Mouse (Mus musculus) MEL (cell line): ENCODE results near the gene Gk5. TPM values are rescaled to one million over a fixed set of nuclear protein-coding genes. Genes with fewer than 3 reads are reported as not detected.

ENCODE experiments used
- DNase-seq: peaks from one replicate; pipeline ENCODE4 v3.0.0; 2011; ENCODE audit warnings: low read depth, low spot score
- H3K27ac ChIP-seq: 2 replicates; pipeline ENCODE4 v1.5.1; 2012; ENCODE audit warnings: low read depth, mild to moderate bottlenecking, control low read depth, low read length, moderate library complexity; ENCODE audit not compliant: control insufficient read depth
- H3K27me3 ChIP-seq, 2 experiments: fragments of 150-350 bp in 1 of 2; sonication (generic) in 1 of 2; 2 replicates each; pipeline ENCODE4 v1.6.1; 2012; ENCODE audit warnings: low read length in 2 of 2, mild to moderate bottlenecking in 2 of 2, improper control_type of control experiment in 1 of 2, moderate library complexity in 1 of 2; ENCODE audit not compliant: insufficient read depth in 2 of 2, control insufficient read depth in 1 of 2
- H3K36me3 ChIP-seq, 2 experiments: 2 replicates each; pipeline ENCODE4 v1.6.1; 2012 to 2014; ENCODE audit warnings: low read length in 2 of 2, improper control_type of control experiment in 1 of 2, inconsistent platforms in 1 of 2, mild to moderate bottlenecking in 1 of 2; ENCODE audit not compliant: insufficient read depth in 2 of 2, control insufficient read depth in 1 of 2
- H3K4me1 ChIP-seq, 2 experiments: fragments of 150-350 bp in 1 of 2; sonication (generic) in 1 of 2; 2 replicates each; pipeline ENCODE4 v1.6.1; 2012; ENCODE audit warnings: low read length in 2 of 2, improper control_type of control experiment in 1 of 2, mild to moderate bottlenecking in 1 of 2; ENCODE audit not compliant: insufficient read depth in 2 of 2, control insufficient read depth in 1 of 2
- H3K4me3 ChIP-seq, 2 experiments: fragments of 150-350 bp in 1 of 2; sonication (generic) in 1 of 2; 2 replicates each; pipeline ENCODE4 v1.5.1; 2012; ENCODE audit warnings: low read depth in 2 of 2, low read length in 2 of 2, mild to moderate bottlenecking in 2 of 2, moderate library complexity in 2 of 2, control low read depth in 1 of 2, improper control_type of control experiment in 1 of 2; ENCODE audit not compliant: control insufficient read depth in 1 of 2, insufficient read depth in 1 of 2
- H3K79me2 ChIP-seq: 2 replicates; pipeline ENCODE4 v1.6.1; 2012; ENCODE audit warnings: mild to moderate bottlenecking, low read length, moderate library complexity; ENCODE audit not compliant: control insufficient read depth, poor library complexity, insufficient read depth
- H3K9ac ChIP-seq: 2 replicates; pipeline ENCODE4 v1.6.1; 2012; ENCODE audit warnings: low read depth, mild to moderate bottlenecking, control low read depth, low read length, moderate library complexity; ENCODE audit not compliant: control insufficient read depth, poor library complexity, severe bottlenecking
- H3K9me3 ChIP-seq: fragments of 150-350 bp; sonication (generic); replicated peaks from 2 replicates; pipeline ENCODE4 v1.6.1; 2012; ENCODE audit warnings: mild to moderate bottlenecking, low read length, improper control_type of control experiment, moderate library complexity; ENCODE audit not compliant: insufficient read depth
- ELF1 ChIP-seq: IDR thresholded peaks from 2 replicates; pipeline ENCODE4 v1.6.1; 2014; ENCODE audit warnings: low read depth, mild to moderate bottlenecking, inconsistent platforms, low read length, improper control_type of control experiment, moderate library complexity
- ETS1 ChIP-seq: IDR thresholded peaks from 2 replicates; pipeline ENCODE4 v1.6.1; 2012; ENCODE audit warnings: low read depth, mild to moderate bottlenecking, inconsistent platforms, low read length, improper control_type of control experiment, moderate library complexity
- GABPA ChIP-seq: IDR thresholded peaks from 2 replicates; pipeline ENCODE4 v1.6.1; 2012; ENCODE audit warnings: low read depth, mild to moderate bottlenecking, inconsistent platforms, low read length, improper control_type of control experiment, moderate library complexity
- HCFC1 ChIP-seq: IDR thresholded peaks from 2 replicates; pipeline ENCODE4 v1.6.1; 2012; ENCODE audit warnings: low read depth, mild to moderate bottlenecking, inconsistent platforms, low read length, improper control_type of control experiment, moderate library complexity
- MAX ChIP-seq: IDR thresholded peaks from 2 replicates; pipeline ENCODE4 v1.6.1; 2011; ENCODE audit warnings: low read length, improper control_type of control experiment
- MXI1 ChIP-seq: IDR thresholded peaks from 2 replicates; pipeline ENCODE4 v1.6.1; 2011; ENCODE audit warnings: mild to moderate bottlenecking, low read depth, low read length, improper control_type of control experiment
- MYB ChIP-seq: IDR thresholded peaks from 2 replicates; pipeline ENCODE4 v1.6.1; 2011; ENCODE audit warnings: mild to moderate bottlenecking, low read depth, low read length, improper control_type of control experiment
- NRF1 ChIP-seq: IDR thresholded peaks from 2 replicates; pipeline ENCODE4 v1.6.1; 2014; ENCODE audit warnings: low read depth, mild to moderate bottlenecking, inconsistent platforms, low read length, improper control_type of control experiment, moderate library complexity; ENCODE audit not compliant: poor library complexity, insufficient read depth, severe bottlenecking
- POLR2AphosphoS5 ChIP-seq: IDR thresholded peaks from 2 replicates; pipeline ENCODE4 v1.6.1; 2012; ENCODE audit warnings: low read depth, borderline replicate concordance, mild to moderate bottlenecking, inconsistent platforms, low read length, moderate library complexity, mixed read lengths
- RCOR1 ChIP-seq: IDR thresholded peaks from 2 replicates; pipeline ENCODE4 v1.6.1; 2012; ENCODE audit warnings: low read depth, mild to moderate bottlenecking, inconsistent platforms, low read length, improper control_type of control experiment
- SIN3A ChIP-seq: IDR thresholded peaks from 2 replicates; pipeline ENCODE4 v1.6.1; 2012; ENCODE audit warnings: low read length, improper control_type of control experiment, inconsistent platforms
- SMC3 ChIP-seq: IDR thresholded peaks from 2 replicates; pipeline ENCODE4 v1.6.1; 2011; ENCODE audit warnings: low read depth, low read length, improper control_type of control experiment
- TAL1 ChIP-seq: IDR thresholded peaks from 2 replicates; pipeline ENCODE4 v1.6.1; 2012; ENCODE audit warnings: mild to moderate bottlenecking, inconsistent platforms, low read length, moderate library complexity, mixed read lengths
- TCF12 ChIP-seq: IDR thresholded peaks from 2 replicates; pipeline ENCODE4 v1.6.1; 2014; ENCODE audit warnings: low read depth, mild to moderate bottlenecking, inconsistent platforms, low read length, improper control_type of control experiment, moderate library complexity
- UBTF ChIP-seq: IDR thresholded peaks from 2 replicates; pipeline ENCODE4 v1.6.1; 2012; ENCODE audit warnings: low read depth, mild to moderate bottlenecking, inconsistent platforms, low read length, improper control_type of control experiment, moderate library complexity, borderline replicate concordance; ENCODE audit not compliant: insufficient read depth
- USF2 ChIP-seq, 2 experiments: IDR thresholded peaks; 2 replicates each; pipeline ENCODE4 v1.6.1; 2011 to 2012; ENCODE audit warnings: improper control_type of control experiment in 2 of 2, low read length in 2 of 2, borderline replicate concordance in 1 of 2, inconsistent platforms in 1 of 2, low read depth in 1 of 2, mild to moderate bottlenecking in 1 of 2; ENCODE audit not compliant: insufficient read depth in 1 of 2
- ZMIZ1 ChIP-seq: IDR thresholded peaks from 2 replicates; pipeline ENCODE4 v1.6.1; 2012; ENCODE audit warnings: low read depth, mild to moderate bottlenecking, inconsistent platforms, low read length, improper control_type of control experiment, moderate library complexity
- polyA plus RNA-seq, 2 experiments: library from polyadenylated mRNA; stranded (reverse) in 1 of 2; unstranded in 1 of 2; fragments of >175 nt in 1 of 2; fragments of >200 nt in 1 of 2; gene quantifications; 2 replicates each; pipeline versions ENCODE4 v1.2.1 to v1.2.4; 2012; ENCODE audit warnings: low replicate concordance in 2 of 2, low read depth in 1 of 2; ENCODE audit not compliant: insufficient read length in 2 of 2, insufficient read depth in 1 of 2, missing spikeins in 1 of 2
- total RNA-seq: library from RNA; depleted of rRNA; stranded (reverse); fragments of 300-350 nt; gene quantifications from 2 replicates; pipeline ENCODE4 v1.2.3, GENCODE M21; 2012; rRNA removed

Gene Gk5
- total and polyA plus RNA-seq, 3 experiments, result 4.0 to 6.2 TPM; not detected in 1

GRCm38 (mm10) chr9:96230271-96230670, 111.1 kb downstream of the Gk5 start:
- Histone ChIP-seq H3K9me3 (no peaks in the 10 kb centered on the region), H3K27ac (no peak overlapping the region), H3K27me3 (no peaks in the 10 kb centered on the region)
- DNase-seq, result no peak
- no peak for TF ChIP-seq HCFC1
- TF ChIP-seq NRF1, result no peak
- no peak for TF ChIP-seq UBTF
- TF ChIP-seq GABPA, result no peak
- TF ChIP-seq USF2 (IDR thresholded peaks at IDR 0.05; ENCODE audit: borderline replicate concordance in 1 of 2, insufficient read depth in 1 of 2, low read depth in 1 of 2, low read length in 2 of 2), result no peak
- no peak for TF ChIP-seq MAX
- no peak for TF ChIP-seq MYB
- no peak for TF ChIP-seq SMC3
- TF ChIP-seq TAL1, result no peak
- TF ChIP-seq MXI1, result no peak
- no peak for TF ChIP-seq POLR2AphosphoS5
- TF ChIP-seq ELF1, result no peak
- no peak for TF ChIP-seq RCOR1
- no peak for TF ChIP-seq TCF12
- no peak for TF ChIP-seq ZMIZ1
- TF ChIP-seq ETS1, result no peak
- no peak for TF ChIP-seq SIN3A
- TF ChIP-seq, all 39 proteins: peak for 0
- Histone ChIP-seq H3K4me3 (no peak overlapping the region), H3K79me2 (no peaks in the 10 kb centered on the region), H3K9ac (no peak overlapping the region), H3K36me3 (no peaks in the 10 kb centered on the region), H3K4me1 (no peaks in the 10 kb centered on the region)

Other genes with a start within 250 kb of the Gk5 start
- gene Xrn1, start 164.6 kb upstream of the Gk5 start, total RNA-seq, result 7.0 and 7.6 TPM in 2 replicates
- gene Xrn1, start 164.6 kb upstream of the Gk5 start, polyA plus RNA-seq, result 1 to 10 TPM in 1 of 2 experiments, not detected in 1; 8.3 TPM
- 7.7 TPM in 2 replicates for gene Tfdp2, start 76.9 kb downstream of the Gk5 start, total RNA-seq
- 10 to 100 TPM in 1 of 2 experiments, not detected in 1; 15.4 TPM for gene Tfdp2, start 76.9 kb downstream of the Gk5 start, polyA plus RNA-seq
- gene Atp1b3, start 245.1 kb downstream of the Gk5 start, total RNA-seq, result 57.8 TPM in 2 replicates
- gene Atp1b3, start 245.1 kb downstream of the Gk5 start, polyA plus RNA-seq, result 10 to 100 TPM in 1 of 2 experiments, not detected in 1; 70.6 TPM